10 mouse cellular contexts compared by ENCODE assay signal in genomic region chr7:137879296-137879695, GRCm38 (mm10).
"Had no signal": no experiment of that assay in that cellular context is flagged by ENCODE, and none has a peak within 500 bp of the region (broad histone marks: within the 10 kb centered on the region; RNA-seq: fewer than 3 reads in every experiment).

No protein-coding gene starts in this region.

- H3K9ac ChIP-seq: liver, embryonic 13.5 days had no signal

- H3K4me2 ChIP-seq: liver, embryonic 13.5 days; midbrain, embryonic 11.5 days had no signal

- H3K36me3 ChIP-seq: liver, embryonic 13.5 days had no signal

- H3K27me3 ChIP-seq: liver, embryonic 13.5 days had no signal

- H3K4me1 ChIP-seq: liver, embryonic 13.5 days had no signal

- DNase-seq: kidney, postnatal 14 days; kidney, postnatal 4 days; liver, embryonic 13.5 days; lung, adult 2 months; lung, postnatal 14 days; lung, postnatal 4 days; midbrain, embryonic 14.5 days; thymus, adult 18-20 months; thymus, postnatal 36 days had no signal

- H3K4me3 ChIP-seq: liver, embryonic 13.5 days had no signal

- H3K27ac ChIP-seq: liver, embryonic 13.5 days had no signal
